Mouse (Mus musculus) CH12.LX (cell line): ENCODE data around the gene Micu1.

Experiments
- CTCF ChIP-seq, 2 experiments: IDR thresholded peaks in 1 of 2; conservative IDR thresholded peaks in 1 of 2; 2 replicates each; pipeline ENCODE4 v1.5.1; 2011 to 2012; ENCODE audit warnings: low read depth in 2 of 2, low read length in 2 of 2, improper control_type of control experiment in 1 of 2, inconsistent platforms in 1 of 2, mild to moderate bottlenecking in 1 of 2, moderate library complexity in 1 of 2
- EP300 ChIP-seq: IDR thresholded peaks from 2 replicates; pipeline ENCODE4 v1.6.1; 2011; ENCODE audit warnings: low read length, improper control_type of control experiment
- PAX5 ChIP-seq: IDR thresholded peaks from 2 replicates; pipeline ENCODE4 v1.6.1; 2012; ENCODE audit warnings: low read length, inconsistent platforms, mixed read lengths
- POLR2AphosphoS2 ChIP-seq: IDR thresholded peaks from 2 replicates; pipeline ENCODE4 v1.6.1; 2011; ENCODE audit warnings: low read depth, low read length, improper control_type of control experiment
- SIN3A ChIP-seq: IDR thresholded peaks from 2 replicates; pipeline ENCODE4 v1.6.1; 2012; ENCODE audit warnings: low read length, improper control_type of control experiment, inconsistent platforms

GRCm38 (mm10) chr10:59755681-59756080 lies 53.4 kb downstream of the Micu1 start:
- no peak for TF ChIP-seq CTCF (conservative IDR thresholded peaks at IDR 0.05 in 1 of 2, IDR thresholded peaks at IDR 0.05 in 1 of 2; ENCODE audit: low read depth in 2 of 2, low read length in 2 of 2)
- TF ChIP-seq SIN3A = no peak
- TF ChIP-seq POLR2AphosphoS2 = no peak
- no peak for TF ChIP-seq PAX5
- no peak for TF ChIP-seq EP300
